Mouse (Mus musculus): ENCODE results near the gene Etfbkmt.

- TF ChIP-seq CTCF (IDR thresholded peaks at IDR 0.05): peak; percentile 37
- TF ChIP-seq EP300 (IDR thresholded peaks at IDR 0.05): no peak
Observed at GRCm38 (mm10) chr6:149095389-149095788, 44.3 kb upstream of the Etfbkmt start.
